Mouse (Mus musculus) stomach, embryonic 14.5 days (tissue): ENCODE measurements at regions not wholly inside any gene's neighbourhood (a gene's known extent, or its start where the extent isn't known, plus 50 kb on each side); places are given as distances from the start of the nearest gene placed in this dataset.

Experiments used
- ATAC-seq: fragments of 200-750 bp; cut with Nextera tagmentation; 2 replicates; pipeline ENCODE4 v1.8.0; 2017; ENCODE audit warnings: low read depth, moderate TSS enrichment; ENCODE audit not compliant: insufficient number of reproducible peaks, insufficient read depth, low FRiP score
- H3K27ac ChIP-seq: fragments of 300-500 bp; sonication (generic); 2 replicates; pipeline ENCODE4 v1.5.1; 2014; ENCODE audit warnings: mild to moderate bottlenecking, low read length, moderate library complexity, mixed read lengths
- H3K27me3 ChIP-seq: fragments of 300-500 bp; sonication (generic); 2 replicates; pipeline ENCODE4 v1.6.1; 2014; ENCODE audit warnings: low read length, control low read depth, mixed read lengths; ENCODE audit not compliant: control insufficient read depth, insufficient read depth
- H3K36me3 ChIP-seq: fragments of 300-500 bp; sonication (generic); 2 replicates; pipeline ENCODE4 v1.6.1; 2014; ENCODE audit warnings: mild to moderate bottlenecking, control low read depth, low read length, moderate library complexity, mixed read lengths; ENCODE audit not compliant: control insufficient read depth, insufficient read depth
- H3K4me1 ChIP-seq: fragments of 300-500 bp; sonication (generic); 2 replicates; pipeline ENCODE4 v1.6.1; 2014; ENCODE audit warnings: low read length, control low read depth, mixed read lengths; ENCODE audit not compliant: control insufficient read depth, insufficient read depth
- H3K4me2 ChIP-seq: fragments of 300-500 bp; sonication (generic); replicated peaks from 2 replicates; pipeline ENCODE4 v1.6.1; 2014; ENCODE audit warnings: low read depth, low read length, control low read depth
- H3K4me3 ChIP-seq: fragments of 300-500 bp; sonication (generic); 2 replicates; pipeline ENCODE4 v1.5.1; 2014; ENCODE audit warnings: low read depth, low read length, control low read depth
- H3K9ac ChIP-seq: fragments of 300-500 bp; sonication (generic); replicated peaks from 2 replicates; pipeline ENCODE4 v1.6.1; 2014; ENCODE audit warnings: low read depth, mild to moderate bottlenecking, control low read depth, low read length, moderate library complexity, mixed read lengths
- H3K9me3 ChIP-seq: fragments of 300-500 bp; sonication (generic); 2 replicates; pipeline ENCODE4 v1.6.1; 2016; ENCODE audit warnings: low read depth, low read length, control low read depth; ENCODE audit not compliant: control insufficient read depth
- WGBS: fragments of 180-500 bp; shearing (Covaris S2); extraction: QIAGEN DNeasy Blood & Tissue Kit; methylation state at CpG from one replicate; pipeline ENCODE4 v1.1.7; 2014; 5-methylcytosine and 5-hydroxymethylcytosine counted together

GRCm38 (mm10) chr14:80789131-80789530 is 805.2 kb downstream of the Olfm4 start:
- H3K4me1 ChIP-seq: no peaks in the 10 kb centered on the region
- H3K27me3 ChIP-seq: no peaks in the 10 kb centered on the region
- H3K27ac ChIP-seq: no peak overlapping the region
- no peak overlapping the region for H3K9ac ChIP-seq
- WGBS: 91% methylated on average over 1 of the region's 1 CpGs
- H3K4me2 ChIP-seq: no peak overlapping the region
- no peaks in the 10 kb centered on the region for H3K9me3 ChIP-seq
- H3K36me3 ChIP-seq: no peaks in the 10 kb centered on the region
- no peak overlapping the region for H3K4me3 ChIP-seq
- ATAC-seq: no peak

GRCm38 (mm10) chr14:80799370-80799959 is 815.6 kb downstream of the Olfm4 start:
- Histone ChIP-seq H3K4me1 (no peaks in the 10 kb centered on the region), H3K27me3 (no peaks in the 10 kb centered on the region), H3K9me3 (no peaks in the 10 kb centered on the region), H3K36me3 (no peaks in the 10 kb centered on the region), H3K4me3 (no peak overlapping the region), H3K9ac (no peak overlapping the region), H3K27ac (no peak overlapping the region), H3K4me2 (no peak overlapping the region)
- no peak for ATAC-seq
- 82% methylated on average over 6 of the region's 6 CpGs for WGBS

- H3K9me3 ChIP-seq: no peaks in the 10 kb centered on the region
- H3K36me3 ChIP-seq: no peaks in the 10 kb centered on the region
- H3K27me3 ChIP-seq: no peaks in the 10 kb centered on the region
- WGBS: 80% methylated on average over 3 of the region's 3 CpGs
- H3K27ac ChIP-seq: no peak overlapping the region
- H3K4me3 ChIP-seq: no peak overlapping the region
- no peaks in the 10 kb centered on the region for H3K4me1 ChIP-seq
- ATAC-seq: no peak
- no peak overlapping the region for H3K9ac ChIP-seq
- H3K4me2 ChIP-seq: no peak overlapping the region
These were observed 846.6 kb downstream of the Olfm4 start for GRCm38 (mm10) chr14:80830476-80830875.

- WGBS: 82% methylated on average over 4 of the region's 4 CpGs
These were observed 860.7 kb downstream of the Olfm4 start for GRCm38 (mm10) chr14:80844550-80844949.

GRCm38 (mm10) chr14:80845576-80846269 is 861.8 kb downstream of the Olfm4 start:
- Histone ChIP-seq H3K9me3 (no peaks in the 10 kb centered on the region), H3K9ac (no peak overlapping the region; the same call in 1 of the 2 replicates), H3K4me3 (no peak overlapping the region), H3K27me3 (no peaks in the 10 kb centered on the region), H3K4me1 (no peaks in the 10 kb centered on the region), H3K4me2 (peak overlapping the region; percentile 27; the same call in 1 of the 2 replicates), H3K36me3 (no peaks in the 10 kb centered on the region), H3K27ac (no peak overlapping the region)
- WGBS: 27% methylated on average over 14 of the region's 14 CpGs
- peak; percentile 80 for ATAC-seq

More at GRCm38 (mm10) chr14:80844550-80844949, 860.7 kb downstream of the Olfm4 start:
- no peaks in the 10 kb centered on the region for H3K36me3 ChIP-seq
- H3K4me1 ChIP-seq: no peaks in the 10 kb centered on the region
- no peak overlapping the region for H3K4me3 ChIP-seq
- ATAC-seq: no peak
- H3K27me3 ChIP-seq: no peaks in the 10 kb centered on the region
- no peak overlapping the region for H3K4me2 ChIP-seq
- H3K9ac ChIP-seq: no peak overlapping the region
- H3K9me3 ChIP-seq: no peaks in the 10 kb centered on the region
- no peak overlapping the region for H3K27ac ChIP-seq

GRCm38 (mm10) chr14:80846420-80847083 is 862.7 kb downstream of the Olfm4 start:
- H3K4me1 ChIP-seq: no peaks in the 10 kb centered on the region
- H3K27me3 ChIP-seq: no peaks in the 10 kb centered on the region
- H3K9ac ChIP-seq: no peak overlapping the region
- H3K27ac ChIP-seq: no peak overlapping the region
- H3K9me3 ChIP-seq: no peaks in the 10 kb centered on the region
- H3K4me2 ChIP-seq: no peak overlapping the region
- ATAC-seq: peak; percentile 59; the same call in 1 of the 2 replicates
- H3K4me3 ChIP-seq: no peak overlapping the region
- 79% methylated on average over 9 of the region's 9 CpGs for WGBS
- H3K36me3 ChIP-seq: no peaks in the 10 kb centered on the region
